14 mouse cellular contexts compared by ENCODE assay signal in the genomic region with DNA sequence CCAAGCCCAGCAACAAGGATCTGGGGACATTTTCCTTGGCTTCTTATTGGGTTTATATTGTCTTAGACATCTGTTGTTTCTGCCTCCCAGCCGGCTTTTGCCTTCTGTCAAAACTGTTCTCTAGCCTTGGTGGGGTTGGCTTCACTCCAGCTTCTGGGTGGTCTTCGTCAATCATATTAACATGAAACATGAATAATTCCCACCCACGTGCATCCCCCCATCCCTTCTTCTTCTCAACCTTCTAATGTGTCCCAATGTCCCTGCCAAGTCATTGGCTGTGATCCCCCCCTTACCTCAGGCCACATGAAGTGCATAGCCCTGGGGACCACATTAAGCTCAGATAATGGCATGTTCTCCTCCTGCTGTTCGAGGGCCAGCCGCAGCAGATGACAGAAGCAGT. TPM values are rescaled to one million over a fixed set of nuclear protein-coding genes. Genes with fewer than 3 reads are reported as not detected.
DNase-seq lines count a peak whose midpoint lies in the region; ATAC-seq and TF ChIP-seq lines count a peak whose summit lies in the region.
"Had no signal": no experiment of that assay in that cellular context is flagged by ENCODE, and none has a peak within 500 bp of the region (broad histone marks: within the 10 kb centered on the region; RNA-seq: fewer than 3 reads in every experiment).

Gene Gm11541, minus strand, starts transcription at position 28 of the 400 bp plus-strand sequence.

- TF ChIP-seq POLR2A in limb, embryonic 14.5 days (IDR thresholded peaks at IDR 0.05; ENCODE audit: borderline replicate concordance, extremely low read depth, insufficient read depth, insufficient read length), result no peak

- TF ChIP-seq CTCF in intestine, postnatal 0 days (IDR thresholded peaks at IDR 0.05; ENCODE audit: low read depth), result no peak
- no peak for TF ChIP-seq CTCF in lung, postnatal 0 days (IDR thresholded peaks at IDR 0.05)

- 65% methylated on average over 5 of the region's 5 CpGs for whole genome bisulfite sequencing in intestine, embryonic 15.5 days
- 60% methylated on average over 5 of the region's 5 CpGs for WGBS in intestine, postnatal 0 days
- WGBS in lung, embryonic 16.5 days, result 48% methylated on average over 5 of the region's 5 CpGs
- WGBS in lung, postnatal 0 days, result 58% methylated on average over 5 of the region's 5 CpGs
- 64% methylated on average over 5 of the region's 5 CpGs for WGBS in limb, embryonic 14.5 days

- no peak within 1 kb of the TSS for H3K9ac ChIP-seq in intestine, embryonic 15.5 days
- H3K9ac ChIP-seq in intestine, postnatal 0 days (ENCODE audit: low read depth, low read length), result no peak within 1 kb of the TSS
- no peak within 1 kb of the TSS for H3K9ac ChIP-seq in lung, embryonic 16.5 days (ENCODE audit: low read length)
- H3K9ac ChIP-seq in lung, postnatal 0 days (replicated peaks; ENCODE audit: low read depth), result no peak within 1 kb of the TSS
- H3K9ac ChIP-seq in limb, embryonic 14.5 days (ENCODE audit: low read depth, low read length, severe bottlenecking), result no peak within 1 kb of the TSS
- H3K9ac ChIP-seq: heart, embryonic 15.5 days had no signal

- DNase-seq in lung, postnatal 0 days (ENCODE audit: low spot score), result no peak
- DNase-seq in brain, embryonic 18.5 days (ENCODE audit: low read depth, low spot score), result peak; percentile 28
- DNase-seq in limb, embryonic 14.5 days (ENCODE audit: low spot score), result peak; percentile 55
- DNase-seq in c-Kit-positive CD71-positive TER-119-positive erythroid progenitor cells, embryonic 14.5 days (ENCODE audit: low spot score), result no peak
- DNase-seq: cerebellum, adult 9-10 months; right cerebral cortex, postnatal 14 days had no signal

- H3K36me3 ChIP-seq in intestine, embryonic 15.5 days, result no peaks in the 10 kb centered on the region
- H3K36me3 ChIP-seq in intestine, postnatal 0 days (ENCODE audit: control insufficient read depth, insufficient read depth), result no peaks in the 10 kb centered on the region
- no peaks in the 10 kb centered on the region for H3K36me3 ChIP-seq in lung, embryonic 16.5 days (ENCODE audit: control insufficient read depth, insufficient read depth, low read length)
- no peaks in the 10 kb centered on the region for H3K36me3 ChIP-seq in lung, postnatal 0 days (ENCODE audit: insufficient read depth, low read length)
- H3K36me3 ChIP-seq in limb, embryonic 14.5 days (ENCODE audit: control insufficient read depth, insufficient read depth, low read length), result no peaks in the 10 kb centered on the region
- H3K36me3 ChIP-seq: heart, embryonic 15.5 days had no signal

- H3K4me1 ChIP-seq in intestine, embryonic 15.5 days (replicated peaks), result peaks cover 14% of the 10 kb centered on the region
- no peaks in the 10 kb centered on the region for H3K4me1 ChIP-seq in intestine, postnatal 0 days (replicated peaks; ENCODE audit: control insufficient read depth, insufficient read depth, low read length)
- peaks cover 8% of the 10 kb centered on the region; the same call in 1 of the 2 replicates for H3K4me1 ChIP-seq in lung, embryonic 16.5 days (replicated peaks; ENCODE audit: control insufficient read depth, insufficient read depth, low read length)
- H3K4me1 ChIP-seq in lung, postnatal 0 days (ENCODE audit: insufficient read depth, low read depth, low read length), result no peaks in the 10 kb centered on the region
- peaks cover 6% of the 10 kb centered on the region; the same call in 1 of the 2 replicates for H3K4me1 ChIP-seq in limb, embryonic 14.5 days (ENCODE audit: control insufficient read depth, insufficient read depth, low read length)
- H3K4me1 ChIP-seq: heart, embryonic 15.5 days had no signal

- TF ChIP-seq EP300 in lung, postnatal 0 days (IDR thresholded peaks at IDR 0.05), result no peak

- ATAC-seq in intestine, embryonic 15.5 days, result 0 out of 2 replicates have a peak, but pooled peaks have one; percentile 10
- ATAC-seq in intestine, postnatal 0 days, result no peak
- peak; percentile 63 for ATAC-seq in lung, embryonic 16.5 days (ENCODE audit: low read depth)
- no peak for ATAC-seq in lung, postnatal 0 days
- ATAC-seq in limb, embryonic 14.5 days (ENCODE audit: low FRiP score, low read depth), result no peak
- ATAC-seq: hindbrain, embryonic 16.5 days had no signal

- no peaks in the 10 kb centered on the region; the same call in 1 of the 2 replicates for H3K27me3 ChIP-seq in intestine, embryonic 15.5 days (replicated peaks)
- H3K27me3 ChIP-seq in intestine, postnatal 0 days (replicated peaks; ENCODE audit: control insufficient read depth, insufficient read depth, low read length), result 0 out of 2 replicates have a peak, but pooled peaks cover 6% of the 10 kb centered on the region
- H3K27me3 ChIP-seq in lung, embryonic 16.5 days (ENCODE audit: control insufficient read depth, insufficient read depth, low read depth, low read length), result peaks cover 4% of the 10 kb centered on the region; the same call in 1 of the 2 replicates
- H3K27me3 ChIP-seq in lung, postnatal 0 days (replicated peaks; ENCODE audit: insufficient read depth, low read length), result no peaks in the 10 kb centered on the region
- no peaks in the 10 kb centered on the region for H3K27me3 ChIP-seq in limb, embryonic 14.5 days (ENCODE audit: control insufficient read depth, insufficient read depth, low read length)

- H3K9me3 ChIP-seq in intestine, embryonic 15.5 days, result no peaks in the 10 kb centered on the region
- no peaks in the 10 kb centered on the region for H3K9me3 ChIP-seq in intestine, postnatal 0 days (ENCODE audit: control insufficient read depth)
- H3K9me3 ChIP-seq in lung, embryonic 16.5 days (ENCODE audit: control insufficient read depth, low read length), result no peaks in the 10 kb centered on the region
- no peaks in the 10 kb centered on the region for H3K9me3 ChIP-seq in lung, postnatal 0 days (ENCODE audit: low read length)
- H3K9me3 ChIP-seq in limb, embryonic 14.5 days (ENCODE audit: control insufficient read depth, low read length), result no peaks in the 10 kb centered on the region
- H3K9me3 ChIP-seq: heart, embryonic 15.5 days had no signal

- H3K27ac ChIP-seq in intestine, embryonic 15.5 days, result 0 out of 2 replicates have a peak within 1 kb of the TSS, but pooled peaks have one; percentile 9
- H3K27ac ChIP-seq in intestine, postnatal 0 days (ENCODE audit: low read depth, low read length), result no peak within 1 kb of the TSS
- H3K27ac ChIP-seq in lung, embryonic 16.5 days (ENCODE audit: low read length), result peak within 1 kb of the TSS; percentile 69
- H3K27ac ChIP-seq in lung, postnatal 0 days (ENCODE audit: low read length), result no peak within 1 kb of the TSS
- H3K27ac ChIP-seq in limb, embryonic 14.5 days (replicated peaks; ENCODE audit: low read depth, low read length), result no peak within 1 kb of the TSS
- H3K27ac ChIP-seq: heart, embryonic 15.5 days; left cerebral cortex, adult 2 months had no signal

- H3K4me3 ChIP-seq in intestine, embryonic 15.5 days (replicated peaks), result no peak within 1 kb of the TSS
- no peak within 1 kb of the TSS for H3K4me3 ChIP-seq in intestine, postnatal 0 days (ENCODE audit: low read depth, low read length)
- H3K4me3 ChIP-seq in lung, embryonic 16.5 days (ENCODE audit: low read length), result no peak within 1 kb of the TSS
- no peak within 1 kb of the TSS for H3K4me3 ChIP-seq in lung, postnatal 0 days (ENCODE audit: low read depth, low read length)
- H3K4me3 ChIP-seq in limb, embryonic 14.5 days (replicated peaks; ENCODE audit: low read length), result no peak within 1 kb of the TSS
- H3K4me3 ChIP-seq: heart, embryonic 15.5 days; left cerebral cortex, adult 2 months; myocyte had no signal

- no peak within 1 kb of the TSS for H3K4me2 ChIP-seq in intestine, embryonic 15.5 days (replicated peaks)
- no peak within 1 kb of the TSS for H3K4me2 ChIP-seq in intestine, postnatal 0 days (replicated peaks; ENCODE audit: low read depth)
- H3K4me2 ChIP-seq in lung, embryonic 16.5 days (ENCODE audit: low read depth, low read length), result no peak within 1 kb of the TSS
- no peak within 1 kb of the TSS for H3K4me2 ChIP-seq in lung, postnatal 0 days (replicated peaks; ENCODE audit: low read depth, low read length)
- no peak within 1 kb of the TSS for H3K4me2 ChIP-seq in limb, embryonic 14.5 days (replicated peaks; ENCODE audit: low read depth, low read length, severe bottlenecking)
- H3K4me2 ChIP-seq: heart, embryonic 15.5 days; liver, embryonic 11.5 days had no signal

RNA-seq across cellular contexts. Expression of gene Gm11541, which starts in this region (rescaled TPM):
- 0.43 and 0.54 TPM in 2 replicates for polyA plus RNA-seq in intestine, embryonic 15.5 days (2015; fragmentation: Nextera tagmentation; extraction: Ambion mirVana)
- polyA plus RNA-seq in intestine, postnatal 0 days (2015; fragmentation: Nextera tagmentation; extraction: Ambion mirVana), result 0.07 TPM in 1 of 2 replicates, not detected in the other
- 0.82 and 0.95 TPM in 2 replicates for polyA plus RNA-seq in lung, embryonic 16.5 days (2015; fragmentation: Nextera tagmentation; extraction: Ambion mirVana)
- 0.69 and 1.3 TPM in 2 replicates for polyA plus RNA-seq in lung, postnatal 0 days (2015; fragmentation: Nextera tagmentation; extraction: Ambion mirVana)
- polyA plus RNA-seq in limb, embryonic 14.5 days (2012; rRNA removed), result 0.06 and 0.14 TPM in 2 replicates
- 0.19 and 0.22 TPM in 2 replicates for polyA plus RNA-seq in limb, embryonic 14.5 days (2014; fragmentation: Nextera tagmentation; extraction: Ambion mirVana)
- polyA plus RNA-seq: heart, embryonic 15.5 days; liver, embryonic 11.5 days; myocyte had no signal

Comparison
In these comparisons a context has a peak if more than half of its experiments do, and no peak if none do; other contexts are left out.
1. Peak in ATAC-seq and H3K27ac ChIP-seq in intestine, embryonic 15.5 days; RNA of the gene not detected or under 1 TPM.
2. Peak in ATAC-seq and H3K27ac ChIP-seq in lung, embryonic 16.5 days; RNA of the gene not detected or under 1 TPM.
3. Peak in DNase-seq in limb, embryonic 14.5 days; RNA of the gene not detected or under 1 TPM.